Mouse (Mus musculus) heart, embryonic 13.5 days (tissue): ENCODE results near the gene Nap1l4. TPM values are rescaled to one million over a fixed set of nuclear protein-coding genes. Genes with fewer than 3 reads are reported as not detected.

Experiments
- ATAC-seq: fragments of 200-750 bp; cut with Nextera tagmentation; 2 replicates; pipeline ENCODE4 v1.8.0; 2017; ENCODE audit warnings: moderate TSS enrichment; ENCODE audit not compliant: insufficient number of reproducible peaks, low FRiP score, low TSS enrichment; ENCODE audit errors: extremely low read depth
- H3K27ac ChIP-seq: fragments of 300-500 bp; sonication (generic); replicated peaks from 2 replicates; pipeline ENCODE4 v1.5.1; 2015; ENCODE audit warnings: moderate library complexity, mild to moderate bottlenecking, inconsistent platforms
- H3K27me3 ChIP-seq: fragments of 300-500 bp; sonication (generic); replicated peaks from 2 replicates; pipeline ENCODE4 v1.6.1; 2015; ENCODE audit warnings: mild to moderate bottlenecking, inconsistent platforms
- H3K36me3 ChIP-seq: fragments of 300-500 bp; sonication (generic); 2 replicates; pipeline ENCODE4 v1.6.1; 2015; ENCODE audit warnings: mild to moderate bottlenecking, inconsistent platforms
- H3K4me1 ChIP-seq: fragments of 300-500 bp; sonication (generic); 2 replicates; pipeline ENCODE4 v1.6.1; 2015; ENCODE audit warnings: inconsistent platforms
- H3K4me2 ChIP-seq: fragments of 300-500 bp; sonication (generic); 2 replicates; pipeline ENCODE4 v1.6.1; 2015; ENCODE audit warnings: inconsistent platforms, mild to moderate bottlenecking, moderate library complexity
- H3K4me3 ChIP-seq: fragments of 300-500 bp; sonication (generic); 2 replicates; pipeline ENCODE4 v1.5.1; 2015; ENCODE audit warnings: moderate library complexity, mild to moderate bottlenecking, inconsistent platforms
- H3K9ac ChIP-seq: fragments of 300-500 bp; sonication (generic); 2 replicates; pipeline ENCODE4 v1.6.1; 2015; ENCODE audit warnings: inconsistent platforms, mild to moderate bottlenecking, moderate library complexity
- H3K9me3 ChIP-seq: fragments of 300-500 bp; sonication (generic); 2 replicates; pipeline ENCODE4 v1.6.1; 2016; ENCODE audit warnings: inconsistent platforms
- WGBS: fragments of 180-500 bp; shearing (Covaris S2); methylation state at CpG from one replicate; pipeline ENCODE4 v1.1.7; 2015; ENCODE audit warnings: mixed read lengths; 5-methylcytosine and 5-hydroxymethylcytosine counted together
- polyA plus RNA-seq: library from polyadenylated mRNA; unstranded; fragments of >200 nt; fragmentation: Nextera tagmentation; extraction: Ambion mirVana; gene quantifications from 2 replicates; pipeline ENCODE4 v1.2.1, GENCODE M21; 2015

Nap1l4 gene
- polyA plus RNA-seq, 1 experiment from 2014 or later, result 217 TPM

DNA sequence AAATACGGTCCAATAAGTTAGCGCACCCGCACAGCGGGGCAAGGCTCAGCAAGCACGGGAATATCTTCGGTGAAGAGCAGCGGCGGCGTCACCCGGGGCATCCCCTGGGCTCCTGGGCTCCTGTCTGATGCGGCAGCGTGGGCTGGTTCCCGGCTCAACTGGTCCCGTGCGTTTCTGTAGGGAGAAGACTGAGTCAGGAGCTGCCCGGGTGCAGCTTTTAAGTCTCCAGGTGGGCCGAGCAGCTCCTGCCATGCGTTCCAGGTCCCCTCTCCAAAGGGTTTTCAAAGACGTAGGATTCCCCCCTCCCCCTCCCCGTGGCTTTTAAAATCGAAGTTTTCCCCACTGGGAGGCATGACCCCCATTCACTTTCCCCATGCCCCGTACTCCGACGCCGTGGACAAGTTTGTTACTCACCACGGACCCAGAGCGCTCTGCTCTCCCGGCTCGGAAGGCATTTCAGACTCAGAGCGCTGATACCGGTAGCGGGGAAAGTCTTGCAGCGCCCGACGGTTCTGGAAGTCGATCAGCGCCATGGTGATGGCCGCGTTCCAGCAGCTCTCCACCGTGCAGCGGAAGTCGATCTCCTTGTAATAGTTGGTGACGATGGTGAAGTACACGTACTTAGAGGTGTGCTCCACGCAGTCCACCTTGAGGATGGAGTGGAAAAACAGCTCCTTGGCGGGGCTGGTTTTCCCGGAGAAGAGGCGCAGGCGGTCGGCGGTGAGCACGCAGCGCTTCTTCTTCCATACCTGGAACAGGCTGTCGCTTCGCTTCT, 47.1 kb downstream of the Nap1l4 start:
- peak overlapping the region; percentile 94 for H3K4me2 ChIP-seq
- H3K4me3 ChIP-seq, result peak overlapping the region; percentile 61
- WGBS, result 1% methylated on average over 55 of the region's 55 CpGs
- no peak overlapping the region for H3K27ac ChIP-seq
- no peak for ATAC-seq
- peaks cover 88% of the 10 kb centered on the region for H3K27me3 ChIP-seq
- no peaks in the 10 kb centered on the region for H3K36me3 ChIP-seq
- H3K9ac ChIP-seq, result peak overlapping the region; percentile 11
- no peaks in the 10 kb centered on the region for H3K9me3 ChIP-seq
- H3K4me1 ChIP-seq, result peaks cover 18% of the 10 kb centered on the region

DNA sequence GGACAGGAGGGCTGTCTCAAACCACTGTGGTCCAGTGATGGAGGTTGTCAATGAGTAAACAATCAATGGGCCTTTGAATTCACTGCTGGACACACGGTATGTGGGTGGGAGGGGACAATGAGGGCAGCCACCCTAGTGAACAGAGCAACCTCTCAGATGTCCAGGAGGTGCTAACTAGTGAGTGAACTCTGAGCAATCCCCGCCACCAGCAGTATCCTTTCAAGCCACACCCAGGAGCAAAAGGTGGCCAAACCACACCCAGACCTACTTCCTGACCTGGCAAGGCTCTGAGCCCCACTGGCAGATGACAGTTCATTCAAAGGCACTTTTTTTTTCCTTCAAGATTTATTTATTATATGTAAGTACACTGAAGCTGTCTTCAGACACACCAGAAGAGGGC, 48.0 kb downstream of the Nap1l4 start:
- Histone ChIP-seq H3K9ac (no peak overlapping the region), H3K27ac (no peak overlapping the region), H3K9me3 (no peaks in the 10 kb centered on the region), H3K27me3 (peaks cover 87% of the 10 kb centered on the region), H3K36me3 (no peaks in the 10 kb centered on the region), H3K4me1 (peaks cover 18% of the 10 kb centered on the region), H3K4me2 (no peak overlapping the region), H3K4me3 (no peak overlapping the region)
- ATAC-seq, result no peak
- WGBS, result 41% methylated on average over 2 of the region's 2 CpGs

DNA sequence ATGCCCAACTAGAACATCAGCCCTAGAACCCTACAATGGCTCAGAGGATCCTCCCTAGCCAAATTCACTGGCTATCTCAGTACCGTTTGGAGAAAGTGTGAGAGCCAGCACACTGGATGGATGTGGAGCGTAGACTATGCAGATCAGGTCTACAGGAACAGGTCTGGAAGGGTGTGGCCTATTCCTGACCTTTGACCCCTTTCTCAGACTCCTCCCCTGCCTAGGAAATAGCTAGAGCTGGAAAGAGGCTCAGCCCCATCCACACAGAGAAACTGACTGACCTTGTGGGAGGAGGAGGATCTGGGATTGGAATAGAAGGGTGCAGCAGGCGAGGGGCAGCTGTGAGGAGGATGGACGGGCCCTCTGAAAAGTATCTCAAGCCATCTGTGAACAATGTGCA, 50.3 kb downstream of the Nap1l4 start:
- no peak for ATAC-seq
- no peak overlapping the region for H3K27ac ChIP-seq
- H3K4me1 ChIP-seq, result peaks cover 18% of the 10 kb centered on the region
- H3K9me3 ChIP-seq, result no peaks in the 10 kb centered on the region
- H3K27me3 ChIP-seq, result peaks cover 75% of the 10 kb centered on the region
- no peak overlapping the region for H3K4me3 ChIP-seq
- WGBS, result 87% methylated on average over 4 of the region's 4 CpGs
- no peaks in the 10 kb centered on the region for H3K36me3 ChIP-seq
- H3K9ac ChIP-seq, result no peak overlapping the region
- no peak overlapping the region for H3K4me2 ChIP-seq

DNA sequence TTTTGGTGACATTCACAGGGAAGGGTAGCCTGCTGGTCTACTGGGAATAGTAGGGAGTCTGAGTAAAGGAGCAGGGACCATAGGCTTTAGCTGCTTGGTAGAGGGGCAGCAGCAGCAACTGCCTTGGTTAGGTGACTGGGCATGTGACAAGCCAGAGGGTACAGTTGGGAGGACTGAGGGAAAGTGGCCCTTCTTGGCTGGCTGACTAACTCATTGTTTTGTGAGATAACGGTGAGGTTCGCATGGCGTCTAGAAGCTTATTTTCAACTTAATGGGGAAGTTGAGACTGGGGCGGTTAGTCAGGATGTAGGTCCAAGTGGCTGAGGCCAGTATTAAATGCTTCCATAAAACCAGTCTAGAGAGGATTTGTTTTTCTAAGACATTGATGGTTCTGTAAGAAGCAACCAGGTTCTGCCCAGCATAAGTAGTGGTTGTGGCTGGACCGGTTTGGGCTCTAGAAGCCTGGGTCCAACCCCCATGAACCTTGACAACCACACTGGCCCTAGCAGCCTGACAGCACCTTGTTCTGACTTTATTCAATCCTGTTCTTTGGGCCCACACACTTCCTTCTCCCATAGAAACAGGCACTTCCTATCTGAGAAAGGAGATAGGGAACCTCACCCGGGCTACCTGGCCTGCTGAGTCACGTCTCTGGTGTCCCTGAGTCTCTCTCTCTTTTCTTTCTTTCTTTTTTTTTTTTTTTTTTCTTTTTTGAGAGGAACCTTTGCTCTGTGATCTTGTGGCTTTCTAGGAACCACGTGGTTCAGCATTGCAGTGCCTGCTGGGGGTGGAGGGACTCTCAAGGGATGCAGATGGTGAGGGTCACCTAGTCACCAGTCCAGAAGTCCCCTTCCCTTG, 53.6 kb downstream of the Nap1l4 start:
- peaks cover 75% of the 10 kb centered on the region for H3K27me3 ChIP-seq
- no peaks in the 10 kb centered on the region for H3K4me1 ChIP-seq
- ATAC-seq, result no peak

DNA sequence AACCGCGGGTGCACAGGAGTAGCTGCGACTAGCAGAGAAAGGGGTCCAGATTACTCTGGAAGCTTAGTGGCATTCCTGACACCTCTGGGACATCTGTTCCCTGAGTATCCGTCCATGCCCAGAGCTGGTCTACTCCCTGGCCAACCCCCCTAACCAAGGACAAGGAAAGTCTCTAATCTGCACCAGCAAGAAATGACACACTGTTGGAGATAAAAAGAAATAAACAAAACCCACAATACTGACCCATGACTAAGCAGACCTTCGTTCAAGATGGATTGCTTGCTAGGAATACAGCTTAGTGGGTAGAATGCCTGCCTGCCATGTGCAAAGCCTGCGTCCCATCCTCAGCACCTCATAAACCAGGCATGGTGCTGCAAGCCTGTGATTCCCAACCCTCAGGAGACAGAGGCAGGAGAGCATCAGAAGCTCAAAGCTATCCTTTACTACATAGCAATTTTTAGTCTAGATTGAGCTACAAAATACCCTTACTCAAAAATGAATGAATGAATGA, 55.2 kb downstream of the Nap1l4 start:
- no peaks in the 10 kb centered on the region for H3K36me3 ChIP-seq
- ATAC-seq, result no peak
- no peak overlapping the region for H3K4me3 ChIP-seq
- WGBS, result 66% methylated on average over 6 of the region's 6 CpGs
- no peak overlapping the region for H3K4me2 ChIP-seq
- peaks cover 74% of the 10 kb centered on the region for H3K27me3 ChIP-seq
- no peak overlapping the region for H3K9ac ChIP-seq
- no peaks in the 10 kb centered on the region for H3K4me1 ChIP-seq
- no peaks in the 10 kb centered on the region for H3K9me3 ChIP-seq
- no peak overlapping the region for H3K27ac ChIP-seq

More for the DNA sequence above, 53.6 kb downstream of the Nap1l4 start:
- H3K36me3 ChIP-seq, result no peaks in the 10 kb centered on the region
- H3K27ac ChIP-seq, result no peak overlapping the region
- H3K4me3 ChIP-seq, result no peak overlapping the region
- H3K9me3 ChIP-seq, result no peaks in the 10 kb centered on the region
- no peak overlapping the region for H3K4me2 ChIP-seq
- H3K9ac ChIP-seq, result no peak overlapping the region
- 63% methylated on average over 8 of the region's 8 CpGs for WGBS

DNA sequence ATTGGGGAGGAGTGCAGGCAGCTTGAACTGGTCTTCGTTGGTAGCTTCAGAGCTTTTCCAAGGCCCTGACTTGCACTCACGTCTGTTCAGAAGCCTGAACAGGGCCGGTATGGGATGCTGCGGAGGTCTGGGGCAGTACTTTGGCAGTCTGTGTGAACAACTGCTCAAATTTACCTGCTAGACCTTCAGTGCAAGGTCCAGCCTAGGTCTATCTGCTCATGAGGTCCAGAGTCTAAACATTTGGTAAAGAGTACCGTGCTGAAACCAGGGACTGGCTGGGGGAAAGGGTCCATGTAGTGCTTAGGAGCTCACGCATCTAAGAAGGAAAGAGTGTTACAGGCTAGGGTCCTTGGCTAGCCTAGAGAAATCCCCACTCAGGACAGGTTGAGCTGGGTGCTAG, 59.2 kb downstream of the Nap1l4 start:
- Histone ChIP-seq H3K27ac (no peak overlapping the region), H3K9me3 (no peaks in the 10 kb centered on the region), H3K36me3 (no peaks in the 10 kb centered on the region), H3K9ac (no peak overlapping the region), H3K4me3 (no peak overlapping the region), H3K4me2 (no peak overlapping the region), H3K27me3 (peaks cover 55% of the 10 kb centered on the region), H3K4me1 (no peaks in the 10 kb centered on the region)
- WGBS, result 71% methylated on average over 6 of the region's 6 CpGs
- no peak for ATAC-seq

DNA sequence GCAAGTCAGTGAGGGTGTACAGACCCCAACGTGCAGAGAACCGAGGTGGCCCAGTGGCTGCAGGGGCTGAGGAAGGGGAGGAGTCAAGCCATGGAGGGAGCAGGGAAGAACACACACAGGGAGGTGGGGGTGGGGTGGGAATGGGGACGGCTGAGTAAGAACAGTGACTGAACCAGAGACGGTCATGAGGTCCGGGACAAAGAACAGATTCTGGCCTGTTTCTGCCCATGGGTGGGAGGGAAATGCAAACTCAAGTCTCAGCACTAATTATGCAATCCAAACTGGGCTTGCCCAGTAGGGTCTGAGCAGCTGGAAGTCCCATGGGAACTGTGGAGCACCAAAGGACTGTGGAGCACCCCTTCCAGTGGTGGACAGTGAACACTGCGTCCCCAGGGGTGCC, 66.4 kb downstream of the Nap1l4 start:
- Histone ChIP-seq H3K36me3 (no peaks in the 10 kb centered on the region), H3K27ac (no peak overlapping the region), H3K9ac (no peak overlapping the region), H3K4me3 (no peak overlapping the region), H3K27me3 (peaks cover 53% of the 10 kb centered on the region), H3K9me3 (no peaks in the 10 kb centered on the region), H3K4me1 (0 out of 2 replicates have a peak, but pooled peaks cover 2% of the 10 kb centered on the region), H3K4me2 (no peak overlapping the region)
- 23% methylated on average over 6 of the region's 6 CpGs for WGBS
- ATAC-seq, result no peak

DNA sequence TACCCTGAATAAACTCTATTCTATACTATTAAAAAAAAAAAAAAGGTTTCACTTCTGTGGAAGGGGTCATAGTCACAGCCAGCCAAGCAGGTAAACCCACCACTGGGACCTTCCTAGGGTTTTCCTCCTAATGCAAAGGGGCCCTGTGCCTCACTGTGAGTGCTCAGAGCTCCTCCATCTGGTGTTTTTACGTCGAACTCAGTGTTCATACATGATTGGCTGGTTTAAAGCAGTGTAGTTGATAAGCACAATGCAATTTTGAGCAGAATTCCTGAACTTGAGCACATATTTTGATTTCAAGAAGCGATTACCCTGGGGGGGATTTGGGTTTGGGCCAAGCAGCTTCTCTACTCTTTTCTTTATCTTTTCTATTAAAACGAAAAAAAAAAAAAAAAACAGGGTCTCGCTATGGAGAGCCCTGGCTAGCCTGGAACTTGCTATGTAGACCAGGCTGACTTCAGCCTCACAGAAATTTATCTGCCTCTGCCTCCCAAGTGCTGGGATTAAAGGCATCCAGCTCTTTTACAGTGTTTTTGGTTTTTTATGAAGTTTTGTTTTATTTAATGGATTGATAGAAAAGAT, 67.0 kb downstream of the Nap1l4 start:
- Histone ChIP-seq H3K36me3 (no peaks in the 10 kb centered on the region), H3K27me3 (peaks cover 48% of the 10 kb centered on the region), H3K4me1 (0 out of 2 replicates have a peak, but pooled peaks cover 2% of the 10 kb centered on the region), H3K9ac (no peak overlapping the region), H3K4me3 (no peak overlapping the region), H3K4me2 (no peak overlapping the region), H3K9me3 (no peaks in the 10 kb centered on the region), H3K27ac (no peak overlapping the region)
- no peak for ATAC-seq
- WGBS, result 40% methylated on average over 5 of the region's 5 CpGs

DNA sequence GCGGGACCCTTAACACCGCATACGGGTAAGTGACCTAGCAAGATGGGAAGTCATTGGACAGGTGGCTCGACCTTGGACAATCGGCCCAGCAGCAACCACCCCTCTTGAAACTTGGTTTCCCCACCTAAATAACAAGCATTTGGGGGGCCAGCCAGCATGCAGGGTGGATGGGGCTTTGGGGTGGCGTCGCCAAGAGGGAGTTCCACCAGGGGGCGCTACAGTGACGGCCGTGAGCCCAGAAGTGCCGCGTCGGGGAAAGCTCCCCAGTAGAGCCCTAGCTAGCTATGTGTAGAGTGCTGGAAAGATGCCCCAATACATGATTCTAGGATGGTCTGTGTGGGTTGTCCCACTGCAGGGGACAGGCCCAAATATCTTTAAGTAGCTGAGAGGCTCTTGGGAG, 68.4 kb downstream of the Nap1l4 start:
- H3K4me3 ChIP-seq, result no peak overlapping the region
- WGBS, result 23% methylated on average over 13 of the region's 13 CpGs
- H3K4me1 ChIP-seq, result 0 out of 2 replicates have a peak, but pooled peaks cover 2% of the 10 kb centered on the region
- peaks cover 58% of the 10 kb centered on the region for H3K27me3 ChIP-seq
- H3K4me2 ChIP-seq, result no peak overlapping the region
- no peak overlapping the region for H3K27ac ChIP-seq
- ATAC-seq, result no peak
- H3K9me3 ChIP-seq, result no peaks in the 10 kb centered on the region
- H3K36me3 ChIP-seq, result no peaks in the 10 kb centered on the region
- H3K9ac ChIP-seq, result no peak overlapping the region

DNA sequence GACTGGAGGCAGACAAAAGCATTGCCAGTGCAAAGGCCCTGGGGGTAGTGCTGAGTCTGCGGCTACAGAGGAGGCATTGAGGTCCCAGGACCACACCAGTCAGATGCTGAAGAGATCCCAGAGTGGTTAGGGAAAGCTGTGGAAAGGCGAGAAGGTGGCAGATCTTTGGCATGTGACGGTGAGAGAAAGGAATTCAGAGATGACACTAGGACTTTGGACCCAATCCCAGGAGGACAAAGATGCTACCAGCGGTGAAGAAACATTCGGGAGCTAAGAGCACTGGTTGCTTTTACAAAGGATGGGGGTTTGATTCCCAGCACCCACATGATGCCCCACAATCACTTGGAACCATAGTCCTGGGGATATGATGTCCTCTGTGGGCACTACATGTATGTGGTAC, 71.1 kb downstream of the Nap1l4 start:
- no peaks in the 10 kb centered on the region for H3K9me3 ChIP-seq
- H3K4me2 ChIP-seq, result no peak overlapping the region
- H3K4me1 ChIP-seq, result 0 out of 2 replicates have a peak, but pooled peaks cover 4% of the 10 kb centered on the region
- H3K36me3 ChIP-seq, result no peaks in the 10 kb centered on the region
- H3K9ac ChIP-seq, result no peak overlapping the region
- H3K27ac ChIP-seq, result no peak overlapping the region
- 81% methylated on average over 5 of the region's 5 CpGs for WGBS
- H3K4me3 ChIP-seq, result no peak overlapping the region
- H3K27me3 ChIP-seq, result peaks cover 51% of the 10 kb centered on the region
- no peak for ATAC-seq

DNA sequence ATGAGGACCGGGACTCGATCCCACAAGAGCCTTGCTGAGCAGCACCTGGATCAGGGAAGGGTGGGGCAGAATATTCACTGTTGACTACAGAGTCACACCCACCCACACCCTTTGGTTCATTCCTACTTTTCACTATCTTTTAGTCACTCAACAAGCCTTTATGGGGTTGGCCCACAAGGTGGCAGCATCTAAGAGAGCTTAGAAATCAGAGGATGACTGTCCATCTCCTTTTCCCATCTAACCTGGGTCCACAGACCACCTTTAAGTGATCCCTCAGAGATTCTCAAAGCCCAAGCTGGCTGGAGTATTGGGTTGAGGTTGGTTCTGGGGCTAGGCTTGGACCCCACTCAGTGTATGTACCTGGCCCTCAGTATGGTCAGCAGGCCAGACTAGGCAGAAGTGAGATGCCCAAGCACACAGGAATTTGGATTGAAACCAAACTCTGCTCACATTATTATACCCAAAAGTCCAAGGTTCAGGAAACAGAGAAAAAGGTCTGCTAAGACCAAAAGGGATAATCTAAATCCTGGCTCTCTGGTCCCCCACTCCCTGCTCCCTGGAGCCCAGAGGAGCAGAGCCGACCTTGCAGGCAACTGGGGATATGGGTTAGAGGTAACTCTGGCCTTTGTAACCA, 72.1 kb downstream of the Nap1l4 start:
- H3K4me2 ChIP-seq, result no peak overlapping the region
- no peaks in the 10 kb centered on the region for H3K9me3 ChIP-seq
- H3K27me3 ChIP-seq, result peaks cover 42% of the 10 kb centered on the region
- no peak overlapping the region for H3K27ac ChIP-seq
- no peak overlapping the region for H3K9ac ChIP-seq
- 0 out of 2 replicates have a peak, but pooled peaks cover 2% of the 10 kb centered on the region for H3K4me1 ChIP-seq
- H3K4me3 ChIP-seq, result no peak overlapping the region
- WGBS, result 75% methylated on average over 3 of the region's 3 CpGs
- no peaks in the 10 kb centered on the region for H3K36me3 ChIP-seq
- no peak for ATAC-seq
